Mouse (Mus musculus) central nervous system, embryonic 18 days (tissue): Measurements from ENCODE around the gene Slc5a7. TPM values are rescaled to one million over a fixed set of nuclear protein-coding genes. Genes with fewer than 3 reads are reported as not detected.

Experiments
- polyA plus RNA-seq: library from polyadenylated mRNA; depleted of rRNA; stranded (reverse); fragments of >200 nt; gene quantifications from 2 replicates; pipeline ENCODE4 v1.2.3, GENCODE M21; 2012; rRNA removed

The Slc5a7 gene
- polyA plus RNA-seq, result 2.6 and 3.4 TPM in 2 replicates

DNA sequence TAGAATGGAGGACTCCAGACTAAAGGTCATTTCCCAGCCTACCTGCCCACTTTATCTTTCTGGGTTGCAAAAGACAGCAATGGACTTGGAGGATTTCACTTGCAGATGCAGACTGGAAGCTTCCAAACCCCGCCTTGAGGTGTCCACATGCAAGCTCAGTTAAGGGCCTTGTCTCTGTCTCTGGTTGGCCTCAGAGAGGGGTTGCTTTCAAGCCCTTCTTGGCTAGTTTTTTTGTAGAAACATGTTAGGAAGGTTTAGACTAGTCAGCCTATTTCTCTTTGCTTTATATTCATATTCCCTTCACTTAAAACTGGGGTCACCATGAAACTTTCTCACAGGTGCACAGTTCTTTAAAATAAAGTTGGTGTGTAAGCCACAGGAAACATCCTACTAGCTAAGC lies at the start of gene Slc5a7:
Slc5a7 (minus strand) TSS at position 101 of the 400 bp plus-strand sequence.

